Mouse (Mus musculus) stomach, embryonic 14.5 days (tissue): Measurements from ENCODE around the gene Adamts6. TPM values are rescaled to one million over a fixed set of nuclear protein-coding genes. Genes with fewer than 3 reads are reported as not detected.

Experiments used
- ATAC-seq: fragments of 200-750 bp; cut with Nextera tagmentation; 2 replicates; pipeline ENCODE4 v1.8.0; 2017; ENCODE audit warnings: low read depth, moderate TSS enrichment; ENCODE audit not compliant: insufficient number of reproducible peaks, insufficient read depth, low FRiP score
- H3K27ac ChIP-seq: fragments of 300-500 bp; sonication (generic); 2 replicates; pipeline ENCODE4 v1.5.1; 2014; ENCODE audit warnings: mild to moderate bottlenecking, low read length, moderate library complexity, mixed read lengths
- H3K27me3 ChIP-seq: fragments of 300-500 bp; sonication (generic); 2 replicates; pipeline ENCODE4 v1.6.1; 2014; ENCODE audit warnings: low read length, control low read depth, mixed read lengths; ENCODE audit not compliant: control insufficient read depth, insufficient read depth
- H3K36me3 ChIP-seq: fragments of 300-500 bp; sonication (generic); 2 replicates; pipeline ENCODE4 v1.6.1; 2014; ENCODE audit warnings: mild to moderate bottlenecking, control low read depth, low read length, moderate library complexity, mixed read lengths; ENCODE audit not compliant: control insufficient read depth, insufficient read depth
- H3K4me1 ChIP-seq: fragments of 300-500 bp; sonication (generic); 2 replicates; pipeline ENCODE4 v1.6.1; 2014; ENCODE audit warnings: low read length, control low read depth, mixed read lengths; ENCODE audit not compliant: control insufficient read depth, insufficient read depth
- H3K4me2 ChIP-seq: fragments of 300-500 bp; sonication (generic); replicated peaks from 2 replicates; pipeline ENCODE4 v1.6.1; 2014; ENCODE audit warnings: low read depth, low read length, control low read depth
- H3K4me3 ChIP-seq: fragments of 300-500 bp; sonication (generic); 2 replicates; pipeline ENCODE4 v1.5.1; 2014; ENCODE audit warnings: low read depth, low read length, control low read depth
- H3K9ac ChIP-seq: fragments of 300-500 bp; sonication (generic); replicated peaks from 2 replicates; pipeline ENCODE4 v1.6.1; 2014; ENCODE audit warnings: low read depth, mild to moderate bottlenecking, control low read depth, low read length, moderate library complexity, mixed read lengths
- H3K9me3 ChIP-seq: fragments of 300-500 bp; sonication (generic); 2 replicates; pipeline ENCODE4 v1.6.1; 2016; ENCODE audit warnings: low read depth, low read length, control low read depth; ENCODE audit not compliant: control insufficient read depth
- WGBS: fragments of 180-500 bp; shearing (Covaris S2); extraction: QIAGEN DNeasy Blood & Tissue Kit; methylation state at CpG from one replicate; pipeline ENCODE4 v1.1.7; 2014; 5-methylcytosine and 5-hydroxymethylcytosine counted together
- polyA plus RNA-seq: library from polyadenylated mRNA; unstranded; fragments of >200 nt; fragmentation: Nextera tagmentation; extraction: Ambion mirVana; gene quantifications from 2 replicates; pipeline ENCODE4 v1.2.1, GENCODE M21; 2014

The Adamts6 gene
- polyA plus RNA-seq, 1 experiment from 2014 or later = 5.0 TPM

GRCm38 (mm10) chr13:104531841-104532240, 244.2 kb downstream of the Adamts6 start:
- WGBS = 94% methylated on average over 8 of the region's 8 CpGs
- Histone ChIP-seq H3K4me2 (no peak overlapping the region), H3K4me3 (no peak overlapping the region), H3K4me1 (no peaks in the 10 kb centered on the region), H3K36me3 (no peaks in the 10 kb centered on the region), H3K27me3 (no peaks in the 10 kb centered on the region), H3K9me3 (no peaks in the 10 kb centered on the region), H3K9ac (no peak overlapping the region), H3K27ac (no peak overlapping the region)
- no peak for ATAC-seq

DNA sequence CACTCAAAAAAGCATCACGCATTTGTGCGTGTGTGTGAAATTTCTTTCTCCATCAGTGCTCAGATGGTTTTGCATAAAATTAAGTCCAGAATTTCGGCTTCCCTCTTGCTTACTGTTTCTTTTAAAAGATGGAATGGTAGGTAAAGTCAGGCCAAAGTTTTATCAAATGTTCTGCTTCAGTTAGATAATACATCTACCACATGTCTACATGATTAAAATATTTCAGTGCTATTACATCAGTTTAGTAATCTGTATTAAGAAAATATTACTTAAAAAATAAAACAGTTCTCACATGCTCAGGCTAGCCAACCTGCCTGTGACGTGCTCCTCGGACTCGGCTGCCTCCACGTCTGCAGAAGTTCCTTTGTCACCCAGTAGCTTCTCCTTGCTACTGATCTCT, 245.1 kb downstream of the Adamts6 start:
- H3K9ac ChIP-seq = no peak overlapping the region
- no peak overlapping the region for H3K4me2 ChIP-seq
- no peaks in the 10 kb centered on the region for H3K27me3 ChIP-seq
- H3K4me3 ChIP-seq = no peak overlapping the region
- H3K27ac ChIP-seq = no peak overlapping the region
- H3K4me1 ChIP-seq = no peaks in the 10 kb centered on the region
- 93% methylated on average over 7 of the region's 7 CpGs for WGBS
- ATAC-seq = no peak
- no peaks in the 10 kb centered on the region for H3K9me3 ChIP-seq
- H3K36me3 ChIP-seq = no peaks in the 10 kb centered on the region

- no peaks in the 10 kb centered on the region for H3K27me3 ChIP-seq
- 68% methylated on average over 7 of the region's 7 CpGs for WGBS
- ATAC-seq = no peak
- H3K27ac ChIP-seq = no peak overlapping the region
- no peak overlapping the region for H3K4me3 ChIP-seq
- H3K9me3 ChIP-seq = no peaks in the 10 kb centered on the region
- no peak overlapping the region for H3K4me2 ChIP-seq
- H3K4me1 ChIP-seq = no peaks in the 10 kb centered on the region
- no peak overlapping the region for H3K9ac ChIP-seq
- H3K36me3 ChIP-seq = no peaks in the 10 kb centered on the region
Measured at GRCm38 (mm10) chr13:104533806-104534495, 246.3 kb downstream of the Adamts6 start.

DNA sequence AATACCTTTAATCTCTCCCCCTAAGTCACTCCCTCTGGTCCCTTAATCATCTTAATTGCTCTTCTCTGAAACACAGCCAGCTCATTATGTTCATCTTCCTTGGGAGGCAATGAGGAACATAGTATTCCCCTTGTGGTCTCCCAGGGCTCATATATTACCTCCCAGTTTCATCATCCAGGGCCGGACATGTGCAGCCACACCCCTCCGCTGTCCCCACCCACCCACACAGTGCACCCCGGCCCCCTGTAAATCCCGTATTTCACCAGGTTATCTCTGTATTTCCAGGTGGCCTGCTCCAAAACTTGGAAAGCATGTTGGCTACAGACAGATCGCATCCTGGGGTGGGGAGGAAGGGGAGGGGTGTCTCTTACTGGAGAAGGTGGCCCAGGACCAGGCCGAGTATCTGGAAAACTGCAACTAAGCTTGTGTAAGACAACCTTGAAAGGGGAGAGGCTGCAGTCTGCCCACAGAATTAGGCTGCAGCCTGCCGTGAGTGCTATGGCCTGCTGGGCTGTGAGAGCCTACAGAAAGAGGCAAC, 253.3 kb downstream of the Adamts6 start:
- H3K27ac ChIP-seq = no peak overlapping the region

DNA sequence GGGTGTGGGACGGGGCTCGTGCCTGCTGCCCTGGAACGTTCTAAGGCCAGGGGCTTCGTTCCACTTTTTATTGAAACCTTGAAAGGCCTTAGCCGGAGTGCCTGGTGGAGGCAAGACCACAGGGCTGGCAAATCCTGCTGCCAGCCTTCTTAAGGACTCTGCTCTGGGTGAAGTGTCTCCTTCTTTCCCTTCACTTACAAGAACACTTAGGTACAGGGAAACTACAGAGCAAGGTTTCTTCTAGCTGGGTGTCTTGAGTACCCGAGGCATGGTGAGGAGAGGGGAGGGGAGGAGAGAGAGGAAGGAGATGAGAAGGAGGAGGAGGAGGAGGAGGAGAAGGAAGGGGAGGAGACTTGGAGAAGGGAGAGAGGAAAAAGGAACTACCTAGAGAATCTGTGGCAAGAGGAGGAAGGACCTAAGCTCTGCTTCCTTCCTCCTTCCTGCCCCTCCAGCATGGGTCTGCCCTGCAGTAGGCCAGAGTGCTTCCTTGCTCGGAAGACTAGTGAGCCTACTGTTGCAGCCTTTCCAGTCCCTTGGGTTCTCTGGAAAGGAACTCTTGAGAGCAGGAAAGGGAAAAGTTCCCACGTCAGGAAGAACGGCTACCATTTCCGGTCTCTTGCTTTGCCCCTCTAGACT, 254.6 kb downstream of the Adamts6 start:
- H3K9me3 ChIP-seq = no peaks in the 10 kb centered on the region
- H3K36me3 ChIP-seq = no peaks in the 10 kb centered on the region
- H3K4me3 ChIP-seq = no peak overlapping the region
- 78% methylated on average over 10 of the region's 10 CpGs for WGBS
- H3K4me1 ChIP-seq = peaks cover 12% of the 10 kb centered on the region; the same call in 1 of the 2 replicates
- peak overlapping the region; percentile 63; the same call in 1 of the 2 replicates for H3K27ac ChIP-seq
- no peak for ATAC-seq
- H3K27me3 ChIP-seq = no peaks in the 10 kb centered on the region
- no peak overlapping the region for H3K9ac ChIP-seq
- H3K4me2 ChIP-seq = no peak overlapping the region

More for the DNA sequence above, 253.3 kb downstream of the Adamts6 start:
- 0 out of 2 replicates have a peak, but pooled peaks have one; percentile 37 for ATAC-seq
- Histone ChIP-seq H3K9me3 (no peaks in the 10 kb centered on the region), H3K27me3 (no peaks in the 10 kb centered on the region), H3K36me3 (no peaks in the 10 kb centered on the region), H3K4me2 (peak overlapping the region; percentile 12; the same call in 1 of the 2 replicates), H3K4me3 (no peak overlapping the region), H3K9ac (no peak overlapping the region), H3K4me1 (peaks cover 12% of the 10 kb centered on the region; the same call in 1 of the 2 replicates)
- 32% methylated on average over 7 of the region's 7 CpGs for WGBS

GRCm38 (mm10) chr13:104542759-104543141, 255.1 kb downstream of the Adamts6 start:
- 39% methylated on average over 4 of the region's 4 CpGs for WGBS
- Histone ChIP-seq H3K9me3 (no peaks in the 10 kb centered on the region), H3K4me1 (peaks cover 12% of the 10 kb centered on the region; the same call in 1 of the 2 replicates), H3K9ac (no peak overlapping the region), H3K27ac (peak overlapping the region; percentile 63; the same call in 1 of the 2 replicates), H3K4me2 (no peak overlapping the region), H3K27me3 (no peaks in the 10 kb centered on the region), H3K4me3 (no peak overlapping the region), H3K36me3 (no peaks in the 10 kb centered on the region)
- ATAC-seq = no peak

Other genes with a start within 250 kb of the Adamts6 start
- gene Nln, start 178.2 kb upstream of the Adamts6 start, polyA plus RNA-seq = 22.9 and 26.6 TPM in 2 replicates
- gene Sgtb, start 178.1 kb upstream of the Adamts6 start, polyA plus RNA-seq = 6.0 and 7.2 TPM in 2 replicates
- gene Trappc13, start 109.4 kb upstream of the Adamts6 start, polyA plus RNA-seq = 65.4 and 66.2 TPM in 2 replicates
- gene Trim23, start 109.0 kb upstream of the Adamts6 start, polyA plus RNA-seq = 18.9 and 19.3 TPM in 2 replicates
- 61.1 and 69.2 TPM in 2 replicates for gene Cenpk, start 59.2 kb upstream of the Adamts6 start, polyA plus RNA-seq
- 15.1 and 16.0 TPM in 2 replicates for gene Ppwd1, start 59.0 kb upstream of the Adamts6 start, polyA plus RNA-seq